Mouse (Mus musculus): Measurements from ENCODE around the gene Kcnf1. TPM values are rescaled to one million over a fixed set of nuclear protein-coding genes. Genes with fewer than 3 reads are reported as not detected.
"Not testable (repeated sequence)": the region's sequence is repeated elsewhere in the genome, so short reads cannot be mapped to it uniquely, and the experiment has no call there.

Kcnf1 gene
- polyA plus RNA-seq, 2 experiments from 2014 or later: 0.57 to 1.2 TPM

DNA sequence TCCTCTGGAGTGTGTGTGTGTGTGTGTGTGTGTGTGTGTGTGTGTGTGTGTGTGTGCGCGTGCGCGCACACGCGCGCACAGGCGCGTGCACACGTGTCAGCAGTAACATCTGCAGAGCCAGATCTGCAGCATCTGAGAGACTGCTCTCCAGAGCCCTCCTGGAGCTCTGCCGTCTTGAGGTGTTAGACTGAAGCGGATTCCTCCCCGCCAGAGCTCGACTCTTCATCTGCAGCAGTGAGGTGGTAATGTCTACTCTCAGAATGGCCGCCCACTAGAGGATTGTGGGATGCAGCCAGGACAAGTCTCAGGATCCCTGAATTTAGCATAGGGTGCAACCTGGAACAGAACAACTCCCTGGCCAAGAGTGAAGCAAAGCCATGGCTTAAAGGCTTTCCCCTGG is 19.1 kb downstream of the Kcnf1 start:
- ATAC-seq: no peak

DNA sequence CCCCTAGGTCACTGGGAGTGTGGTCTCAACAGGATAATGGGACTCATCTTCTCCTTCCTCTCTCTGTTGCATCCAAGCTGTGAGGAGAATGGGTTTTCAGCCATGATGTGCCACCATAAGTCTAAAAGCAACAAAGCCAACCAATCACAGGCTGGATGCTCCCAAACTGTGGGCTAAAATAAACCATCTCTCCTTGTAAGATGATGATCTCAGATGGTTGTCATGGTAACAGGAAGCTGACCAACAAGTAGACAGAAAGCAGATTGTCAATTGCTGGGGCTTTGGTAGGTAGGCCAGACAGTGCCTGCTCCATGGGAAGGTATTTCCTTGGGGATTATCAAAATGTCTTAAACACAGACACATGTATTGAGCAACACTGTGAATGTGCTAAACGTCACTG is 20.9 kb downstream of the Kcnf1 start:
- ATAC-seq: no peak

DNA sequence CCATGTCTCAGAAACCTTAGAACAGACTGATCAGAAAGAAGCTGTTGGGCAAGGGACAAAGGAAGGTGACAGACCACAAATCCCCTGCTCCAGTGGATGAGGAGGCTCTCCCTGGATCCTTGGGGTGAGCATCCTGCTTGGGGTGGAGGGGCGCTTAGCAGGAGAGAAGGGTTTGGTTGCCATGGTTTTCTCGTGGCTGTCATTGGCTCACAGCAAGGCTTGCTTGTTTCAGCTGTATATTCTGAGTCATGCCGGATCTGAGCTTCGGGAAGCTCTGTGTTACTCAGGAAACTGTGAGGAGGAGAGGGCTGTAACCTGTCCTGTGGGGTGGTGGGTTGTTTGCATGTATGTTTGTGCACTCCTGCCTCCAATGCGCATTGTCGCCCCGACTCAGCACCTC is 23.8 kb downstream of the Kcnf1 start:
- no peak for ATAC-seq

DNA sequence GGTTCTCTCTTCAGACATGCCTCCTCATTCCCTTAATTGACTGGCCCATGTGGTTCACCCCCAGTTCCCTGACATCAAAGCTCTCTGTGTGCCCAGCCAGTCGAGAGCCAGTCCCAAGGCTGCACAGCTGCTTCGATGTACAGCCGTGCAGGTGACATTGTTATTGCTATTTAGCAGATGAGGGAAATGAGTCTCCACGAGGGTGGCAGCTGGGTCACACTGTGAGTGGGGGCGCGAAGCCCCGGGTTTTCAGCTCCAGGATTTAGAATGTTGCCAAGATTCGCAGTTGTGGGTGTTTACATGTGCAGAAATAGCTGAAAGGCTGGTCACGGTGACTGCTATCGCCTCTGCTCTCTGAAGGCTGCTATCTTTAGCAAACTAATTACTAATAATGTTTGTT is 27.8 kb downstream of the Kcnf1 start:
- ATAC-seq: no peak

DNA sequence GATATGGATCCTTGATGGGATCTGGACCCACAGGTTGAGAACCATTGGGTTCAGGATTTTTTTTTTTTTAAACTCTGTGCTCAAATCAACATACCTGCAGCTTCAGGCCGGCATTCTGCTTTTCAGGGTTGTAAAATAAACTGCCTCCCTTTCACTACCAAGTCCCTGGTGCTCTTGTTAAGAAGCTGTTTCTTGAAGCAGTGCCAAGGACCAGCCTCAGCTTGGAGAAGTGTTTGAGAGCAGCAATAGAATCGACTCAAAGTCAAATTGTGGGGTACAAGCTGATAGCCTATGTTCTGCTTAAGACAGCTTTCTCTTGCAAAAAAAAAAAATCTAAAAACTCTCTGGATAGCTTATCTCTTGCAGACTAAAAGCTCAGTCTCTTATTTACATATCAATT is 34.9 kb downstream of the Kcnf1 start:
- ATAC-seq: no peak

DNA sequence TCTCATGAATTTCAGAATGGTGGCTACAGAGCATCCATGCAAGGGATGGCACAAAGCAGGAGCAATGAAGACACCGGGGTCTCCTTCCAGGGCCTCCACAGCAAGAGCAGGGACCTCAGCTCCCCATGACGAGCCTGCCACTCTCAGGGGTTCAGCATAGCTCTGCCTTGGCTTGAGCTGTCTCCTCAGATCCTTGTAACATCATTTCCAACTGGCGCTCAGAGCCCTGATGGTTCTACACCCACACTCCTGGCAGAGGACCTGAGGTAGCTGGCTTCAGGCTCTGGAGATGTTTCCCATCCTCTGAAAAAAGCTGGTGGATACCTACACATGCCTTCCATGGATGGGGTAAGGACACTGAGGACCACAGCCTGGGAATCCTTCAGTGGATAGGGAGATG is 36.3 kb downstream of the Kcnf1 start:
- no peak for ATAC-seq

DNA sequence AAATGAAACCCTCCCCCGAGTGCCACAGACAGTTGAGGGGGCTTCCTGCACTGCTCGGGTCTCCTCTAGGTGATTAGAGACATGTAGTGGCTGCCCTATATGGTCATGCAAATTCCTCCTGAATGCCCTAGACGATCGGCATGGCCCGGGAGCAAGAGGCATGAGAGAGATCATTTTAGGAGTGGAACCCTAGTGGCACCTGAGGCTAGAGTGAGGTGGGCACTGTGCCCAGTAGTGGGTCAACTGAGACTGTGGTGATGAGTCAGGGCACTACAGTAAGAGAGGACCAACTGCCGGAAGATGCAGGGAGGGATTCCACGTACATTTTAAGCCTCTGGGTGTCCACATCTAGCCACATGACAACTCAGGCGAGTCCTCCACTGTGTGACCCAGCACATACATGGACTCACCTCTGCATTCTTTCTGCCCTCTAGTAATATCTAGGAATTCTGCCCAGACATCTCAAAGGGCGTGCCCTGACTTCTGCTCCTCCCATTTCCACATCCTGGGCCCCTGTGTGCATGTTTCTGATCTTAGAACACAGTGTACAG is 42.1 kb downstream of the Kcnf1 start:
- ATAC-seq: no peak

DNA sequence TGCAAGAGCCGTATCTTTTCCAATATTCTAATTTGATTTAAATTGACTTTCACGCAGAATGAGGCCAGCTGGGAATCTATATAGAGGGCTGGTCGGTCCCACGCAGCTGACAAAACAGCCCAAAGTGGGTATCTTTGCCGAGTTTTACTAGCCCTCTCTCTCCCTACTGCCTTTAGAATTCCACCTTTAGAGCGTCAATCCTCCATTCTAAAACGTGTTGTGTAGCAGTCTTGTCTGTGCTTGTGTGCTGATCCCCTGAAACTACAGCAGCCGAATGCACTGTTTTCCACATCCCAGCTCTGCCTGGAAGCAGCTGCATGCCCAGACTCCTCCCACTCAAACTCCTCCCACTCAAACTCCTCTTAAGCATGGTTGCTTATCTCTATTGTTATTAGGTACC is 44.4 kb downstream of the Kcnf1 start:
- ATAC-seq: no peak

DNA sequence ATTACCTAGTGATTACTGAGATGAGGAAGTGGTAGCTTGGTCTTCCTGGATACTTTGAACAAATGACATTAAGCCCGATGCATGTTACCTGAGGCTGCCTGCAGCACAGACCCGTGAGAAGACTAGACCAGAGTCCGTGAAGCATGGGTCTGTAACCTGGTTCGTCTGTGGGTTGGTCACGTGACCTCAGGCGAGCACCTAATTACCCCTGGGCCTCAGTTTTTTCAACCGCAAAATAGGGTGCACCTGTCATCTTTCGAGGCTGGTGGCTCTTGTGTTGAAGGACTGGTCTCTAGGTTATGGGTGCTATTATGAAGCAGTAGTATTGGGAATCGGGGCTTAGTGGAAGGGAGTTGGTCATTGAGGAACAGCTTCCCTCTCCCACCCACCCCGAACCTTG is 45.1 kb downstream of the Kcnf1 start:
- ATAC-seq: no peak

DNA sequence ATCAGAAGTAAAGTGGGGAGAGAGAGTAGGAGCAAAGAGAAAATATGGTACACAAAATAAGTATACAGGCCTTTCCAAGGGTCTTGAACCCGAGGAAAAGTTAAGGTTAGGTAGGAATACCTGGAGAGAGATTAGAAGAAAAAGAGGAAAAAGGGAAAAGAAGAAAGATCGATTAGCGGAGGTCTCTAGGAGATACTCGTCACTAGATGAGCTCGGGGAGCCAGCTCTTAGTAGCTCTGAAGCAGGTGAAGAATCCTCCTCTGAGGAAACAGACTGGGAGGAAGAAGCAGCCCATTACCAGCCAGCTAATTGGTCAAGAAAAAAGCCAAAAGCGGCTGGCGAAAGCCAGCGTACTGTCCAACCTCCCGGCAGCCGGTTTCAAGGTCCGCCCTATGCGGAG is 53.8 kb downstream of the Kcnf1 start:
- ATAC-seq: not testable (repeated sequence)

Other genes with a start within 250 kb of the Kcnf1 start
- gene Pqlc3, start 176.5 kb downstream of the Kcnf1 start, polyA plus RNA-seq (2017; shearing (Covaris generic)): 10 to 100 TPM; 82.0 to 88.3 TPM
- gene 2410004P03Rik, start 165.2 kb downstream of the Kcnf1 start, polyA plus RNA-seq (2017; shearing (Covaris generic)): under 1 TPM; 0.27 to 0.93 TPM
- gene Pdia6, start 89.7 kb upstream of the Kcnf1 start, polyA plus RNA-seq (2017; shearing (Covaris generic)): 100 to 1,000 TPM; 136 to 209 TPM
- gene Atp6v1c2, start 152.5 kb upstream of the Kcnf1 start, polyA plus RNA-seq (2017; shearing (Covaris generic)): under 1 TPM in 1 of 2 experiments, not detected in 1; 0.34 TPM
- 10 to 100 TPM; 25.4 to 29.9 TPM for gene Nol10, start 171.6 kb upstream of the Kcnf1 start, polyA plus RNA-seq (2017; shearing (Covaris generic))